Mouse (Mus musculus): ENCODE data around the gene Cdc42se2.

GRCm38 (mm10) chr11:54691179-54691578 is 96.3 kb downstream of the Cdc42se2 start:
- TF ChIP-seq CTCF (IDR thresholded peaks at IDR 0.05; ENCODE audit: borderline replicate concordance, insufficient read depth, low read length) = no peak
- TF ChIP-seq POLR2A (IDR thresholded peaks at IDR 0.05; ENCODE audit: low read depth, low read length) = no peak

Data from embryonic fibroblast, embryonic 13.5 days (primary cell).